Mouse (Mus musculus): ENCODE measurements around the gene Ddx19b. TPM values are rescaled to one million over a fixed set of nuclear protein-coding genes. Genes with fewer than 3 reads are reported as not detected.

The Ddx19b gene
- polyA plus RNA-seq, 2 experiments, result 2.4 to 3.0 TPM

DNA sequence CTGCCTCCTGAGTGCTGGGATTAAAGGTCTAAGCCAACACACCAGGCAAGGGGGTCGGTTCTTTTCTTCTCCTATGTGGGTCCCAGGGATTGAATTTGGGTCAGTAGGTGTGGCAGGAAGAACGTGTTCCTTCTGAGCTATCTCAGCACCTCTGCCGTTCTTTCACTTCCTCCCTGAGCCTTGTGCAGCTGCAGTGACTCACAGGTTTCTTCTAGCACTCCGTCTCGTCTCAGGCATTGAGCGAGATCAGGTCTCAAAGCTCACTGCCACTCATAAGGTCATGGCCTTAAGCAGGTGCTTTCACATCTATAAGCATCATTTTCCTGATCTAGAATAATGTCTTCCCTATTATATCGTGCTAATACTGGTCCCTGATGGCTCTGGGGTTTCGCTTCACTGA, 76.8 kb downstream of the Ddx19b start:
- no peak overlapping the region for H3K27ac ChIP-seq
- H3K36me3 ChIP-seq (replicated peaks; ENCODE audit: control insufficient read depth, insufficient read depth, low read depth), result peaks cover 23% of the 10 kb centered on the region
- no peaks in the 10 kb centered on the region for H3K4me1 ChIP-seq (replicated peaks; ENCODE audit: control insufficient read depth in 2 of 2, insufficient read depth in 2 of 2, low read length in 1 of 2)
- 45% methylated on average over 8 of the region's 8 CpGs for WGBS (ENCODE audit: insufficient replicate concordance)
- no peak for ATAC-seq (ENCODE audit: insufficient read depth)
- H3K27me3 ChIP-seq (ENCODE audit: control insufficient read depth, insufficient read depth, low read length), result no peaks in the 10 kb centered on the region
- DNase-seq (ENCODE audit: low read depth in 3 of 3, low spot score in 3 of 3), result no peak
- H3K4me2 ChIP-seq (ENCODE audit: low read depth), result no peak overlapping the region
- H3K4me3 ChIP-seq (ENCODE audit: insufficient read depth in 1 of 2, low read depth in 2 of 2, low read length in 2 of 2), result no peak overlapping the region
- no peak for TF ChIP-seq CTCF (IDR thresholded peaks at IDR 0.05; ENCODE audit: low read depth)
- no peak overlapping the region for H3K9ac ChIP-seq (replicated peaks)
- no peaks in the 10 kb centered on the region for H3K9me3 ChIP-seq (ENCODE audit: control insufficient read depth, low read length)

Small RNA genes within 50 kb of the gene (microRNA-seq; reads per million reads assigned to microRNA genes)
- gene Gm24103, result not detected
- 3.4 reads per million for gene Mir3473d

Other genes with a start within 250 kb of the Ddx19b start
- gene Il34, start 225.8 kb downstream of the Ddx19b start, polyA plus RNA-seq (2012; rRNA removed), result 0.11 TPM in 1 of 2 replicates, not detected in the other
- gene Il34, start 225.8 kb downstream of the Ddx19b start, polyA plus RNA-seq (2014; fragmentation: Nextera tagmentation; extraction: Ambion mirVana), result not detected in 2 replicates
- gene Cog4, start 185.2 kb downstream of the Ddx19b start, polyA plus RNA-seq (2012; rRNA removed), result 12.8 and 14.7 TPM in 2 replicates
- 23.8 and 25.3 TPM in 2 replicates for gene Cog4, start 185.2 kb downstream of the Ddx19b start, polyA plus RNA-seq (2014; fragmentation: Nextera tagmentation; extraction: Ambion mirVana)
- 31.3 and 34.2 TPM in 2 replicates for gene Sf3b3, start 185.0 kb downstream of the Ddx19b start, polyA plus RNA-seq (2012; rRNA removed)
- 54.7 and 60.8 TPM in 2 replicates for gene Sf3b3, start 185.0 kb downstream of the Ddx19b start, polyA plus RNA-seq (2014; fragmentation: Nextera tagmentation; extraction: Ambion mirVana)
- 2.5 and 2.8 TPM in 2 replicates for gene Fuk, start 129.3 kb downstream of the Ddx19b start, polyA plus RNA-seq (2012; rRNA removed)
- gene Fuk, start 129.3 kb downstream of the Ddx19b start, polyA plus RNA-seq (2014; fragmentation: Nextera tagmentation; extraction: Ambion mirVana), result 1.3 and 1.5 TPM in 2 replicates
- gene St3gal2, start 111.8 kb downstream of the Ddx19b start, polyA plus RNA-seq (2012; rRNA removed), result 10.6 and 11.7 TPM in 2 replicates
- 9.6 and 11.8 TPM in 2 replicates for gene St3gal2, start 111.8 kb downstream of the Ddx19b start, polyA plus RNA-seq (2014; fragmentation: Nextera tagmentation; extraction: Ambion mirVana)
- 20.1 and 29.0 TPM in 2 replicates for gene Ddx19a, start 34.0 kb downstream of the Ddx19b start, polyA plus RNA-seq (2012; rRNA removed)
- 12.8 and 14.4 TPM in 2 replicates for gene Ddx19a, start 34.0 kb downstream of the Ddx19b start, polyA plus RNA-seq (2014; fragmentation: Nextera tagmentation; extraction: Ambion mirVana)
- 22.0 and 30.2 TPM in 2 replicates for gene Aars, start 1.4 kb upstream of the Ddx19b start, polyA plus RNA-seq (2012; rRNA removed)
- gene Aars, start 1.4 kb upstream of the Ddx19b start, polyA plus RNA-seq (2014; fragmentation: Nextera tagmentation; extraction: Ambion mirVana), result 46.7 and 51.1 TPM in 2 replicates
- gene Exosc6, start 24.6 kb upstream of the Ddx19b start, polyA plus RNA-seq (2012; rRNA removed), result 8.1 and 9.9 TPM in 2 replicates
- gene Exosc6, start 24.6 kb upstream of the Ddx19b start, polyA plus RNA-seq (2014; fragmentation: Nextera tagmentation; extraction: Ambion mirVana), result 7.2 and 7.8 TPM in 2 replicates
- gene Clec18a, start 60.7 kb upstream of the Ddx19b start, polyA plus RNA-seq (2012; rRNA removed), result not detected in 2 replicates
- gene Clec18a, start 60.7 kb upstream of the Ddx19b start, polyA plus RNA-seq (2014; fragmentation: Nextera tagmentation; extraction: Ambion mirVana), result not detected in 2 replicates
- gene Pdpr, start 62.9 kb upstream of the Ddx19b start, polyA plus RNA-seq (2012; rRNA removed), result 1.3 and 1.6 TPM in 2 replicates
- 1.0 and 1.1 TPM in 2 replicates for gene Pdpr, start 62.9 kb upstream of the Ddx19b start, polyA plus RNA-seq (2014; fragmentation: Nextera tagmentation; extraction: Ambion mirVana)
- 4.7 and 6.4 TPM in 2 replicates for gene Glg1, start 227.5 kb upstream of the Ddx19b start, polyA plus RNA-seq (2012; rRNA removed)
- 15.3 and 16.6 TPM in 2 replicates for gene Glg1, start 227.5 kb upstream of the Ddx19b start, polyA plus RNA-seq (2014; fragmentation: Nextera tagmentation; extraction: Ambion mirVana)

Data from liver, embryonic 14.5 days (tissue).